ENCODE assay signal across 11 mouse cellular contexts in the genomic region with DNA sequence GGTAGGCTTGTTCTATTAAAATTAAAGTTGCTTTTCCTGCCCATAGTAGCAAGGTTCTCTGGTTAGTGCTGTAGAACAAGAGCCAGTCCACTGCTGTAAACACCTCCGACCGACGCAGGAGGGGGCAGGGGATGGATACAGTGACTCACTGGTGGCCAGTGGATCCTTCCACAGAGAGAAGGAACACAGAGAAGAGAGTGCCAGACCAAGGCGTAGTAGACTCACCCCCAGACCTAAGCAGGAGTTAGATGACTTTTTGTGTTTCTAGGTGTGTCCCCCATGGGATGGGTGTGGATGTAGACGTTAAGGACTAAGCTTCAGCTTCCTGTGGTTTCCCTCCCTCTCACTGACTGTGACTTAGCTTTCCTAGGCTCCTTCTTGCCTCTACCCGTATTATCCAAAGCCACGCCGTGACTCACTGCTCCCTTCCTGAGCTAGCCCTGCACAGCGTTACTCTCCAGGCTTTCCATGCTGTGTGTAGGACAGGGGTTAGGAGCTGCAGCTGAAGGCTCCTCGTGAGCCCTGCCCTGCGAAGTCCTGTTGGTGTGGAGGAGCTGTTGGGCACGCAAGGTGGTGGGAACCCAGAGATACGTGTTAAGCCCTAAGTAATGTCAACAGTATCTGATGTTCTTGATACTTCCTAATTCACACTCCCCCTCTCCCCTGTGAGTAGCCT. TPM values are rescaled to one million over a fixed set of nuclear protein-coding genes. Genes with fewer than 3 reads are reported as not detected.
A peak's percentile ranks its signal among the peaks of the same experiment; 100 is the strongest.
DNase-seq lines count a peak whose midpoint lies in the region; ATAC-seq and TF ChIP-seq lines count a peak whose summit lies in the region.
"Had no signal": no experiment of that assay in that cellular context is flagged by ENCODE, and none has a peak within 500 bp of the region (broad histone marks: within the 10 kb centered on the region; RNA-seq: fewer than 3 reads in every experiment).

No protein-coding gene starts in this region.

- no peak overlapping the region for H3K4me3 ChIP-seq in forebrain, embryonic 10.5 days
- H3K4me3 ChIP-seq in forebrain, embryonic 11.5 days (ENCODE audit: low read depth, low read length), result no peak overlapping the region
- no peak overlapping the region for H3K4me3 ChIP-seq in intestine, embryonic 16.5 days (ENCODE audit: low read length)
- H3K4me3 ChIP-seq in intestine, postnatal 0 days (ENCODE audit: low read depth, low read length), result no peak overlapping the region
- H3K4me3 ChIP-seq in G1E (ENCODE audit: low read depth, low read length), result peak overlapping the region; percentile 17; the same call in 1 of the 2 replicates
- no peak overlapping the region for H3K4me3 ChIP-seq in limb, embryonic 13.5 days
- H3K4me3 ChIP-seq: midbrain, embryonic 15.5 days had no signal

- peak overlapping the region; percentile 44; the same call in 1 of the 2 replicates for H3K27ac ChIP-seq in forebrain, embryonic 10.5 days
- no peak overlapping the region for H3K27ac ChIP-seq in forebrain, embryonic 11.5 days (ENCODE audit: low read depth, low read length)
- no peak overlapping the region for H3K27ac ChIP-seq in intestine, embryonic 16.5 days (ENCODE audit: low read length)
- H3K27ac ChIP-seq in intestine, postnatal 0 days (ENCODE audit: low read depth, low read length), result no peak overlapping the region
- peak overlapping the region; percentile 22; the same call in 1 of the 2 replicates for H3K27ac ChIP-seq in limb, embryonic 13.5 days
- H3K27ac ChIP-seq: midbrain, embryonic 15.5 days had no signal

- TF ChIP-seq CTCF in intestine, postnatal 0 days (IDR thresholded peaks at IDR 0.05; ENCODE audit: low read depth), result no peak
- TF ChIP-seq CTCF in G1E (IDR thresholded peaks at IDR 0.05; ENCODE audit: low read depth, low read length), result no peak

- no peak for DNase-seq in forebrain, embryonic 10.5 days (ENCODE audit: extremely low spot score, low spot score)
- DNase-seq in forebrain, embryonic 11.5 days (ENCODE audit: low spot score), result no peak
- no peak for DNase-seq in G1E (ENCODE audit: low spot score)
- no peak for DNase-seq in spleen, postnatal 4 days (ENCODE audit: low spot score in 2 of 2)
- DNase-seq in yolk sac, embryonic 10.5 days (ENCODE audit: low spot score), result no peak
- DNase-seq: kidney, adult 18-20 months; thymus, postnatal 36 days had no signal

- H3K36me3 ChIP-seq in forebrain, embryonic 10.5 days (replicated peaks), result no peaks in the 10 kb centered on the region; the same call in none of the 2 replicates
- no peaks in the 10 kb centered on the region for H3K36me3 ChIP-seq in forebrain, embryonic 11.5 days (ENCODE audit: control insufficient read depth, insufficient read depth, low read length)
- H3K36me3 ChIP-seq in intestine, embryonic 16.5 days (ENCODE audit: control insufficient read depth, insufficient read depth, low read length), result no peaks in the 10 kb centered on the region
- no peaks in the 10 kb centered on the region for H3K36me3 ChIP-seq in intestine, postnatal 0 days (ENCODE audit: control insufficient read depth, insufficient read depth)
- H3K36me3 ChIP-seq in G1E (replicated peaks), result peaks cover 73% of the 10 kb centered on the region
- H3K36me3 ChIP-seq in limb, embryonic 13.5 days, result no peaks in the 10 kb centered on the region
- H3K36me3 ChIP-seq: midbrain, embryonic 15.5 days had no signal

- H3K4me1 ChIP-seq in forebrain, embryonic 10.5 days, result peaks cover 68% of the 10 kb centered on the region
- peaks cover 8% of the 10 kb centered on the region for H3K4me1 ChIP-seq in forebrain, embryonic 11.5 days (replicated peaks; ENCODE audit: control insufficient read depth, insufficient read depth, low read length)
- H3K4me1 ChIP-seq in intestine, embryonic 16.5 days (ENCODE audit: control insufficient read depth, insufficient read depth, low read length), result peaks cover 22% of the 10 kb centered on the region
- H3K4me1 ChIP-seq in intestine, postnatal 0 days (replicated peaks; ENCODE audit: control insufficient read depth, insufficient read depth, low read length), result no peaks in the 10 kb centered on the region; the same call in 1 of the 2 replicates
- H3K4me1 ChIP-seq in G1E (ENCODE audit: insufficient read depth, low read depth, low read length), result peaks cover 47% of the 10 kb centered on the region
- H3K4me1 ChIP-seq in limb, embryonic 13.5 days, result peaks cover 67% of the 10 kb centered on the region

- ATAC-seq in forebrain, embryonic 11.5 days (replicated peaks; ENCODE audit: low FRiP score), result no peak
- no peak for ATAC-seq in intestine, embryonic 16.5 days
- no peak for ATAC-seq in intestine, postnatal 0 days
- ATAC-seq in G1E (ENCODE audit: extremely low read depth, insufficient number of reproducible peaks, low FRiP score, poor library complexity, severe bottlenecking), result peak; percentile 24; the same call in 1 of the 2 replicates
- no peak for ATAC-seq in limb, embryonic 13.5 days (ENCODE audit: low FRiP score, low read depth)
- ATAC-seq: midbrain, embryonic 15.5 days had no signal

- H3K9me3 ChIP-seq in forebrain, embryonic 10.5 days, result no peaks in the 10 kb centered on the region
- H3K9me3 ChIP-seq in forebrain, embryonic 11.5 days (ENCODE audit: control insufficient read depth, low read length), result no peaks in the 10 kb centered on the region
- H3K9me3 ChIP-seq in intestine, embryonic 16.5 days (ENCODE audit: control insufficient read depth, low read length), result no peaks in the 10 kb centered on the region
- H3K9me3 ChIP-seq in intestine, postnatal 0 days (ENCODE audit: control insufficient read depth), result no peaks in the 10 kb centered on the region
- H3K9me3 ChIP-seq in G1E (replicated peaks), result no peaks in the 10 kb centered on the region
- no peaks in the 10 kb centered on the region for H3K9me3 ChIP-seq in limb, embryonic 13.5 days
- H3K9me3 ChIP-seq: midbrain, embryonic 15.5 days had no signal

- no peaks in the 10 kb centered on the region for H3K27me3 ChIP-seq in forebrain, embryonic 10.5 days (ENCODE audit: poor library complexity, severe bottlenecking)
- H3K27me3 ChIP-seq in forebrain, embryonic 11.5 days (ENCODE audit: control insufficient read depth, insufficient read depth, low read length), result no peaks in the 10 kb centered on the region
- H3K27me3 ChIP-seq in intestine, embryonic 16.5 days (replicated peaks; ENCODE audit: control insufficient read depth, insufficient read depth, low read length), result no peaks in the 10 kb centered on the region
- H3K27me3 ChIP-seq in intestine, postnatal 0 days (replicated peaks; ENCODE audit: control insufficient read depth, insufficient read depth, low read length), result no peaks in the 10 kb centered on the region
- no peaks in the 10 kb centered on the region for H3K27me3 ChIP-seq in G1E (ENCODE audit: insufficient read depth, low read length)
- H3K27me3 ChIP-seq in limb, embryonic 13.5 days, result no peaks in the 10 kb centered on the region
- H3K27me3 ChIP-seq: midbrain, embryonic 15.5 days had no signal

- WGBS in forebrain, embryonic 10.5 days, result 82% methylated on average over 13 of the region's 13 CpGs
- 88% methylated on average over 13 of the region's 13 CpGs for WGBS in forebrain, embryonic 11.5 days
- WGBS in intestine, embryonic 16.5 days, result 64% methylated on average over 13 of the region's 13 CpGs
- 69% methylated on average over 13 of the region's 13 CpGs for WGBS in intestine, postnatal 0 days
- 59% methylated on average over 13 of the region's 13 CpGs for WGBS in limb, embryonic 13.5 days

- H3K9ac ChIP-seq in forebrain, embryonic 11.5 days (ENCODE audit: low read length), result no peak overlapping the region
- H3K9ac ChIP-seq in intestine, embryonic 16.5 days (ENCODE audit: low read depth, low read length), result 0 out of 2 replicates have a peak overlapping the region, but pooled peaks have one; percentile 2
- H3K9ac ChIP-seq in intestine, postnatal 0 days (ENCODE audit: low read depth, low read length), result no peak overlapping the region
- H3K9ac ChIP-seq in limb, embryonic 13.5 days, result no peak overlapping the region
- H3K9ac ChIP-seq: midbrain, embryonic 15.5 days had no signal

- H3K4me2 ChIP-seq in forebrain, embryonic 11.5 days (ENCODE audit: low read depth, low read length, severe bottlenecking), result no peak overlapping the region
- no peak overlapping the region for H3K4me2 ChIP-seq in intestine, embryonic 16.5 days (ENCODE audit: low read depth, low read length)
- no peak overlapping the region for H3K4me2 ChIP-seq in intestine, postnatal 0 days (replicated peaks; ENCODE audit: low read depth)
- no peak overlapping the region for H3K4me2 ChIP-seq in limb, embryonic 13.5 days (replicated peaks)
- H3K4me2 ChIP-seq: midbrain, embryonic 15.5 days had no signal

RNA-seq across cellular contexts. Expression of gene Med13l, which starts 52.6 kb away (rescaled TPM):
- polyA plus RNA-seq in forebrain, embryonic 10.5 days (2016; fragmentation: Nextera tagmentation; extraction: Ambion mirVana), result 10.5 and 11.2 TPM in 2 replicates
- polyA plus RNA-seq in forebrain, embryonic 11.5 days (2014; fragmentation: Nextera tagmentation; extraction: Ambion mirVana), result 15.1 and 15.5 TPM in 2 replicates
- polyA plus RNA-seq in intestine, embryonic 16.5 days (2015; fragmentation: Nextera tagmentation; extraction: Ambion mirVana), result 6.4 and 6.6 TPM in 2 replicates
- polyA plus RNA-seq in intestine, postnatal 0 days (2015; fragmentation: Nextera tagmentation; extraction: Ambion mirVana), result 5.1 and 5.8 TPM in 2 replicates
- 66.3 and 91.7 TPM in 2 replicates for total RNA-seq in G1E (2014; fragmentation: Nextera tagmentation)
- 14.9 and 16.8 TPM in 2 replicates for total RNA-seq in G1E (2017)
- polyA plus RNA-seq in G1E (2012), result 12.4 and 17.9 TPM in 2 replicates
- polyA plus RNA-seq in limb, embryonic 13.5 days (2015; fragmentation: Nextera tagmentation; extraction: Ambion mirVana), result 18.6 and 19.1 TPM in 2 replicates

Comparison
In these comparisons a context has a peak if more than half of its experiments do, and no peak if none do; other contexts are left out.
1. H3K27ac ChIP-seq: peak in forebrain, embryonic 10.5 days (single experiment) and limb, embryonic 13.5 days (single experiment); none in forebrain, embryonic 11.5 days (single experiment), intestine, embryonic 16.5 days (single experiment) and intestine, postnatal 0 days (single experiment).